Mouse (Mus musculus) layer of hippocampus, postnatal 14 days (tissue): ENCODE results near the gene Susd6. TPM values are rescaled to one million over a fixed set of nuclear protein-coding genes. Genes with fewer than 3 reads are reported as not detected.
A peak's percentile ranks its signal among the peaks of the same experiment; 100 is the strongest.

Source experiments
- DNase-seq, 2 experiments: peaks; one replicate each; pipeline ENCODE4 v3.0.0; 2021 to 2022; ENCODE audit warnings: low spot score in 2 of 2, mixed read lengths in 1 of 2
- long read RNA-seq, 2 experiments: library from polyadenylated mRNA; stranded (forward); transcript quantifications; one replicate each; pipeline ENCODE4 v2.0.0; 2021
- total RNA-seq, 2 experiments: library from RNA; stranded (reverse); gene quantifications; 2 replicates each; pipeline ENCODE4 v1.2.3; 2021

The Susd6 gene
- total RNA-seq: 10 to 100 TPM; 54.3 TPM
- long read RNA-seq, experiment 1, full-length matches to known transcripts: 13 of 41 reads
- long read RNA-seq, experiment 1, partial matches to known transcripts: 27 of 41 reads
- long read RNA-seq, experiment 1, other reads (novel, unspliced or antisense): 1 of 41 reads
- long read RNA-seq, experiment 2, full-length matches to known transcripts: 16 of 49 reads
- long read RNA-seq, experiment 2, partial matches to known transcripts: 1 of 49 reads
- long read RNA-seq, experiment 2, other reads (novel, unspliced or antisense): 32 of 49 reads

- DNase-seq: peak; percentile 98 to 99
Measured at GRCm38 (mm10) chr12:80789849-80790694, at the start of gene Susd6. Gene Susd6, plus strand, starts transcription at chr12:80790510.

GRCm38 (mm10) chr12:80744614-80745013, 45.7 kb upstream of the Susd6 start:
- DNase-seq: no peak

GRCm38 (mm10) chr12:80746031-80746813, 44.1 kb upstream of the Susd6 start:
- peak; percentile 38 to 70 for DNase-seq

- DNase-seq: no peak
Measured at GRCm38 (mm10) chr12:80751556-80751955, 38.8 kb upstream of the Susd6 start.

GRCm38 (mm10) chr12:80757751-80758558, 32.4 kb upstream of the Susd6 start:
- no peak for DNase-seq

GRCm38 (mm10) chr12:80758559-80759386, 31.5 kb upstream of the Susd6 start:
- DNase-seq: no peak

- DNase-seq: no peak
Measured at GRCm38 (mm10) chr12:80759387-80759712, 31.0 kb upstream of the Susd6 start.

- DNase-seq: peak; percentile 47 to 61
Measured at GRCm38 (mm10) chr12:80759713-80760395, 30.5 kb upstream of the Susd6 start.

GRCm38 (mm10) chr12:80760396-80760801, 29.9 kb upstream of the Susd6 start, which contains the start of gene Ccdc177:
Gene Ccdc177, minus strand, starts transcription at chr12:80760687.
- DNase-seq: peak; percentile 83 to 89

- no peak for DNase-seq
Measured at GRCm38 (mm10) chr12:80762982-80763381, 27.3 kb upstream of the Susd6 start.

- no peak for DNase-seq
Measured at GRCm38 (mm10) chr12:80764116-80764515, 26.2 kb upstream of the Susd6 start.

GRCm38 (mm10) chr12:80769697-80770096, 20.6 kb upstream of the Susd6 start:
- DNase-seq: peak; percentile 45 to 67

GRCm38 (mm10) chr12:80774786-80775185, 15.5 kb upstream of the Susd6 start:
- no peak for DNase-seq

GRCm38 (mm10) chr12:80776046-80776634, 14.2 kb upstream of the Susd6 start:
- DNase-seq: no peak

- no peak for DNase-seq
Measured at GRCm38 (mm10) chr12:80778188-80778936, 11.9 kb upstream of the Susd6 start.

GRCm38 (mm10) chr12:80779760-80780159, 10.6 kb upstream of the Susd6 start:
- no peak for DNase-seq

- no peak for DNase-seq
Measured at GRCm38 (mm10) chr12:80782190-80782589, 8.1 kb upstream of the Susd6 start.

- DNase-seq: no peak
Measured at GRCm38 (mm10) chr12:80782892-80783291, 7.4 kb upstream of the Susd6 start.
